Mouse (Mus musculus): ENCODE measurements at regions not wholly inside any gene's neighbourhood (a gene's known extent, or its start where the extent isn't known, plus 50 kb on each side); places are given as distances from the start of the nearest gene placed in this dataset.

- Histone ChIP-seq H3K27me3 (ENCODE audit: control insufficient read depth, insufficient read depth, low read length) (no peaks in the 10 kb centered on the region), H3K4me1 (ENCODE audit: control insufficient read depth, insufficient read depth, low read length) (no peaks in the 10 kb centered on the region), H3K9me3 (replicated peaks; ENCODE audit: control insufficient read depth, low read length) (no peaks in the 10 kb centered on the region), H3K9ac (ENCODE audit: low read depth, low read length) (no peak overlapping the region), H3K36me3 (ENCODE audit: control insufficient read depth, insufficient read depth, low read length) (no peaks in the 10 kb centered on the region), H3K27ac (ENCODE audit: low read depth, low read length) (no peak overlapping the region), H3K4me3 (ENCODE audit: low read depth, low read length) (no peak overlapping the region), H3K4me2 (no peak overlapping the region)
- no peak for ATAC-seq (replicated peaks; ENCODE audit: insufficient number of reproducible peaks, low FRiP score, low TSS enrichment)
- 77% methylated on average over 2 of the region's 2 CpGs for WGBS (ENCODE audit: insufficient replicate concordance)
These were observed 353.7 kb downstream of the H2al1j start for GRCm38 (mm10) chrX:11681274-11681673.

- 65% methylated on average over 18 of the region's 18 CpGs for WGBS (ENCODE audit: insufficient replicate concordance)
- Histone ChIP-seq H3K4me3 (ENCODE audit: low read depth, low read length) (no peak overlapping the region), H3K27me3 (ENCODE audit: control insufficient read depth, insufficient read depth, low read length) (no peaks in the 10 kb centered on the region), H3K36me3 (ENCODE audit: control insufficient read depth, insufficient read depth, low read length) (no peaks in the 10 kb centered on the region), H3K4me1 (ENCODE audit: control insufficient read depth, insufficient read depth, low read length) (no peaks in the 10 kb centered on the region), H3K9ac (ENCODE audit: low read depth, low read length) (no peak overlapping the region), H3K9me3 (replicated peaks; ENCODE audit: control insufficient read depth, low read length) (no peaks in the 10 kb centered on the region), H3K4me2 (no peak overlapping the region), H3K27ac (ENCODE audit: low read depth, low read length) (no peak overlapping the region)
- ATAC-seq (replicated peaks; ENCODE audit: insufficient number of reproducible peaks, low FRiP score, low TSS enrichment): no peak
These were observed 362.4 kb downstream of the H2al1j start for GRCm38 (mm10) chrX:11689989-11690405.

GRCm38 (mm10) chrX:11690446-11690845 lies 362.8 kb downstream of the H2al1j start:
- no peak overlapping the region for H3K27ac ChIP-seq (ENCODE audit: low read depth, low read length)
- no peak overlapping the region for H3K9ac ChIP-seq (ENCODE audit: low read depth, low read length)
- H3K4me2 ChIP-seq: no peak overlapping the region
- H3K27me3 ChIP-seq (ENCODE audit: control insufficient read depth, insufficient read depth, low read length): no peaks in the 10 kb centered on the region
- H3K36me3 ChIP-seq (ENCODE audit: control insufficient read depth, insufficient read depth, low read length): no peaks in the 10 kb centered on the region
- H3K4me3 ChIP-seq (ENCODE audit: low read depth, low read length): no peak overlapping the region
- H3K9me3 ChIP-seq (replicated peaks; ENCODE audit: control insufficient read depth, low read length): no peaks in the 10 kb centered on the region
- WGBS (ENCODE audit: insufficient replicate concordance): 53% methylated on average over 5 of the region's 5 CpGs
- no peaks in the 10 kb centered on the region for H3K4me1 ChIP-seq (ENCODE audit: control insufficient read depth, insufficient read depth, low read length)
- ATAC-seq (replicated peaks; ENCODE audit: insufficient number of reproducible peaks, low FRiP score, low TSS enrichment): no peak

GRCm38 (mm10) chrX:11691019-11691418 lies 363.4 kb downstream of the H2al1j start:
- no peaks in the 10 kb centered on the region for H3K9me3 ChIP-seq (replicated peaks; ENCODE audit: control insufficient read depth, low read length)
- no peaks in the 10 kb centered on the region for H3K4me1 ChIP-seq (ENCODE audit: control insufficient read depth, insufficient read depth, low read length)
- no peak overlapping the region for H3K4me2 ChIP-seq
- H3K27ac ChIP-seq (ENCODE audit: low read depth, low read length): no peak overlapping the region
- 58% methylated on average over 4 of the region's 4 CpGs for WGBS (ENCODE audit: insufficient replicate concordance)
- no peak overlapping the region for H3K9ac ChIP-seq (ENCODE audit: low read depth, low read length)
- H3K4me3 ChIP-seq (ENCODE audit: low read depth, low read length): no peak overlapping the region
- H3K36me3 ChIP-seq (ENCODE audit: control insufficient read depth, insufficient read depth, low read length): no peaks in the 10 kb centered on the region
- ATAC-seq (replicated peaks; ENCODE audit: insufficient number of reproducible peaks, low FRiP score, low TSS enrichment): no peak
- H3K27me3 ChIP-seq (ENCODE audit: control insufficient read depth, insufficient read depth, low read length): no peaks in the 10 kb centered on the region

GRCm38 (mm10) chrX:11696565-11696964 lies 368.9 kb downstream of the H2al1j start:
- Histone ChIP-seq H3K27ac (ENCODE audit: low read depth, low read length) (no peak overlapping the region), H3K4me1 (ENCODE audit: control insufficient read depth, insufficient read depth, low read length) (no peaks in the 10 kb centered on the region), H3K9ac (ENCODE audit: low read depth, low read length) (no peak overlapping the region), H3K4me3 (ENCODE audit: low read depth, low read length) (no peak overlapping the region), H3K36me3 (ENCODE audit: control insufficient read depth, insufficient read depth, low read length) (no peaks in the 10 kb centered on the region), H3K27me3 (ENCODE audit: control insufficient read depth, insufficient read depth, low read length) (no peaks in the 10 kb centered on the region), H3K4me2 (no peak overlapping the region), H3K9me3 (replicated peaks; ENCODE audit: control insufficient read depth, low read length) (no peaks in the 10 kb centered on the region)
- no peak for ATAC-seq (replicated peaks; ENCODE audit: insufficient number of reproducible peaks, low FRiP score, low TSS enrichment)
- WGBS (ENCODE audit: insufficient replicate concordance): 62% methylated on average over 4 of the region's 4 CpGs

- Histone ChIP-seq H3K27me3 (ENCODE audit: control insufficient read depth, insufficient read depth, low read length) (no peaks in the 10 kb centered on the region), H3K4me2 (no peak overlapping the region), H3K36me3 (ENCODE audit: control insufficient read depth, insufficient read depth, low read length) (no peaks in the 10 kb centered on the region), H3K9ac (ENCODE audit: low read depth, low read length) (no peak overlapping the region), H3K4me3 (ENCODE audit: low read depth, low read length) (no peak overlapping the region), H3K9me3 (replicated peaks; ENCODE audit: control insufficient read depth, low read length) (no peaks in the 10 kb centered on the region), H3K4me1 (ENCODE audit: control insufficient read depth, insufficient read depth, low read length) (no peaks in the 10 kb centered on the region), H3K27ac (ENCODE audit: low read depth, low read length) (no peak overlapping the region)
- 87% methylated on average over 2 of the region's 2 CpGs for WGBS (ENCODE audit: insufficient replicate concordance)
- ATAC-seq (replicated peaks; ENCODE audit: insufficient number of reproducible peaks, low FRiP score, low TSS enrichment): no peak
These were observed 373.5 kb downstream of the H2al1j start for GRCm38 (mm10) chrX:11701095-11701494.

GRCm38 (mm10) chrX:11705851-11706557 lies 378.4 kb downstream of the H2al1j start:
- no peaks in the 10 kb centered on the region for H3K4me1 ChIP-seq (ENCODE audit: control insufficient read depth, insufficient read depth, low read length)
- no peak for ATAC-seq (replicated peaks; ENCODE audit: insufficient number of reproducible peaks, low FRiP score, low TSS enrichment)
- no peaks in the 10 kb centered on the region for H3K36me3 ChIP-seq (ENCODE audit: control insufficient read depth, insufficient read depth, low read length)
- H3K27ac ChIP-seq (ENCODE audit: low read depth, low read length): no peak overlapping the region
- H3K9ac ChIP-seq (ENCODE audit: low read depth, low read length): no peak overlapping the region
- H3K4me2 ChIP-seq: no peak overlapping the region
- H3K27me3 ChIP-seq (ENCODE audit: control insufficient read depth, insufficient read depth, low read length): peaks cover 10% of the 10 kb centered on the region; the same call in 1 of the 2 replicates
- no peak overlapping the region for H3K4me3 ChIP-seq (ENCODE audit: low read depth, low read length)
- H3K9me3 ChIP-seq (replicated peaks; ENCODE audit: control insufficient read depth, low read length): no peaks in the 10 kb centered on the region
- WGBS (ENCODE audit: insufficient replicate concordance): 67% methylated on average over 6 of the region's 6 CpGs

- no peak for ATAC-seq (replicated peaks; ENCODE audit: insufficient number of reproducible peaks, low FRiP score, low TSS enrichment)
- Histone ChIP-seq H3K27me3 (ENCODE audit: control insufficient read depth, insufficient read depth, low read length) (peaks cover 12% of the 10 kb centered on the region; the same call in 1 of the 2 replicates), H3K36me3 (ENCODE audit: control insufficient read depth, insufficient read depth, low read length) (no peaks in the 10 kb centered on the region), H3K9me3 (replicated peaks; ENCODE audit: control insufficient read depth, low read length) (no peaks in the 10 kb centered on the region), H3K4me2 (no peak overlapping the region), H3K9ac (ENCODE audit: low read depth, low read length) (no peak overlapping the region), H3K4me3 (ENCODE audit: low read depth, low read length) (no peak overlapping the region), H3K4me1 (ENCODE audit: control insufficient read depth, insufficient read depth, low read length) (no peaks in the 10 kb centered on the region), H3K27ac (ENCODE audit: low read depth, low read length) (no peak overlapping the region)
- WGBS (ENCODE audit: insufficient replicate concordance): 44% methylated on average over 6 of the region's 6 CpGs
These were observed 379.7 kb downstream of the H2al1j start for GRCm38 (mm10) chrX:11707330-11707729.

- Histone ChIP-seq H3K9ac (ENCODE audit: low read depth, low read length) (no peak overlapping the region), H3K36me3 (ENCODE audit: control insufficient read depth, insufficient read depth, low read length) (no peaks in the 10 kb centered on the region), H3K27me3 (ENCODE audit: control insufficient read depth, insufficient read depth, low read length) (peaks cover 12% of the 10 kb centered on the region; the same call in 1 of the 2 replicates), H3K4me3 (ENCODE audit: low read depth, low read length) (no peak overlapping the region), H3K9me3 (replicated peaks; ENCODE audit: control insufficient read depth, low read length) (no peaks in the 10 kb centered on the region), H3K27ac (ENCODE audit: low read depth, low read length) (no peak overlapping the region), H3K4me1 (ENCODE audit: control insufficient read depth, insufficient read depth, low read length) (no peaks in the 10 kb centered on the region), H3K4me2 (no peak overlapping the region)
- 34% methylated on average over 6 of the region's 6 CpGs for WGBS (ENCODE audit: insufficient replicate concordance)
- ATAC-seq (replicated peaks; ENCODE audit: insufficient number of reproducible peaks, low FRiP score, low TSS enrichment): no peak
These were observed 380.7 kb downstream of the H2al1j start for GRCm38 (mm10) chrX:11708325-11708724.
